Mouse (Mus musculus) erythroblast, embryonic 14.5 days (primary cell): ENCODE results near the gene Lyl1. TPM values are rescaled to one million over a fixed set of nuclear protein-coding genes. Genes with fewer than 3 reads are reported as not detected.

Experiments
- H3K27me3 ChIP-seq: 2 replicates; pipeline ENCODE4 v1.6.1; 2012; ENCODE audit warnings: inconsistent platforms; ENCODE audit not compliant: control insufficient read depth
- H3K36me3 ChIP-seq: 2 replicates; pipeline ENCODE4 v1.6.1; 2012; ENCODE audit warnings: mild to moderate bottlenecking, inconsistent platforms; ENCODE audit not compliant: control insufficient read depth
- H3K4me1 ChIP-seq: 2 replicates; pipeline ENCODE4 v1.6.1; 2012; ENCODE audit warnings: inconsistent platforms; ENCODE audit not compliant: control insufficient read depth
- H3K4me3 ChIP-seq: replicated peaks from 2 replicates; pipeline ENCODE3; 2012; ENCODE audit warnings: moderate library complexity, mild to moderate bottlenecking, inconsistent platforms
- H3K9me3 ChIP-seq: 2 replicates; pipeline ENCODE4 v1.6.1; 2012; ENCODE audit warnings: low read length, inconsistent platforms, mixed read lengths; ENCODE audit not compliant: control insufficient read depth
- GATA1 ChIP-seq: IDR thresholded peaks from 2 replicates; pipeline ENCODE4 v1.6.1; 2012; ENCODE audit warnings: low read length, inconsistent platforms, mixed read lengths
- TAL1 ChIP-seq: IDR thresholded peaks from 3 replicates; pipeline ENCODE4 v1.6.1; 2012; ENCODE audit warnings: low read length, inconsistent platforms, mixed read lengths
- polyA plus RNA-seq: library from polyadenylated mRNA; stranded (reverse); fragments of >175 nt; gene quantifications from 2 replicates; pipeline ENCODE4 v1.2.3, GENCODE M21; 2012

The Lyl1 gene
- polyA plus RNA-seq, 1 experiment: 61.4 TPM

DNA sequence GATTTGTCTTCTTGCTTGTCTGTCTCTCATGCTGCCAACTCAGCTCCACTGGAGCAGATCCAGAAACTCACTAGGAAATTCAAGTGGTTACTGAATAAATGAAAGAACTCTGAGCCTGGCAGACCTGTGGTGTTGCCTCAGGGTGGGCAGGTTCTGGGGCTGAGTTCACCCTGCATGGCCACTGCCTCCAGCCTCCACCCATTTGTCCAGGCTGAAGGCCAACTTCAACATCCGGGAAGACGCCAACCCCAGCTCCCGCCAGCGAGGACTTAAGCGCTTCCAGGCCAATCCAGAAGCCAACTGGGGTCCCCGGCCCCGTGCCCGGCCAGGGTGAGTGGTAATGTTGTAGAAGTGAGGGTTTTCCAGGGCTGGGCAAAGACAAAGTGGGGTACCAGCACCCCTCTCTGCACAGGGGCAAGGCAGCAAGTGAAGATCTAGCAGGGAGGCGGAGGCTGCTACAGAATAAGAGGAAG lies 2.3 kb upstream of the Lyl1 start:
- Histone ChIP-seq H3K4me1 (peaks cover 59% of the 10 kb centered on the region), H3K27me3 (peaks cover 3% of the 10 kb centered on the region; the same call in 1 of the 2 replicates), H3K36me3 (peaks cover 86% of the 10 kb centered on the region), H3K9me3 (no peaks in the 10 kb centered on the region), H3K4me3 (no peak overlapping the region)
- no peak for TF ChIP-seq TAL1
- no peak for TF ChIP-seq GATA1

DNA sequence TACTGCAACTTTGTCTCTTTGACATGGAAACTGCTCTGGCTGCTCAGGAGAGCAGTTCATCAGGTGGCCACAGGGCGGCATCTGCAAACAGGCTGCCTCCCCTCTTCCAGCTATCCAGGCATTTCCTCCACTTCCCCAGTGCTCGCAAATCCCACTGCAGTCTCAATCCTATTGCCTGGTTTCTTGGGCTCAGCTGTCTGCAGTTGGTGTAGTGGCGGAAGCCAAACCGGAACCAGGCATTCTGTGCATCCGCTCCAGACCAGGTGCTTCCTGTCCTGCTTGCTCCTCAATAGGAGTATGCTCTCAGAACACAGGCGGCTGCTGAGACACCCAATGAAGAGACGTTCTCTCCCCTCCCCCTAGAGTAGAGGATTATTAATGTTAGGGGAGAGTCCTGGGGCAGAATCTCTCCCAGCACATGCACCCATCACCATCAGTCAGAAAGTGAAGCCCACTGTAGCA lies 1.4 kb upstream of the Lyl1 start:
- peaks cover 5% of the 10 kb centered on the region; the same call in 1 of the 2 replicates for H3K27me3 ChIP-seq
- peak overlapping the region; percentile 45 for H3K4me3 ChIP-seq
- peaks cover 87% of the 10 kb centered on the region for H3K36me3 ChIP-seq
- peaks cover 68% of the 10 kb centered on the region for H3K4me1 ChIP-seq
- TF ChIP-seq GATA1 (no peak), TAL1 (no peak)
- H3K9me3 ChIP-seq: no peaks in the 10 kb centered on the region

DNA sequence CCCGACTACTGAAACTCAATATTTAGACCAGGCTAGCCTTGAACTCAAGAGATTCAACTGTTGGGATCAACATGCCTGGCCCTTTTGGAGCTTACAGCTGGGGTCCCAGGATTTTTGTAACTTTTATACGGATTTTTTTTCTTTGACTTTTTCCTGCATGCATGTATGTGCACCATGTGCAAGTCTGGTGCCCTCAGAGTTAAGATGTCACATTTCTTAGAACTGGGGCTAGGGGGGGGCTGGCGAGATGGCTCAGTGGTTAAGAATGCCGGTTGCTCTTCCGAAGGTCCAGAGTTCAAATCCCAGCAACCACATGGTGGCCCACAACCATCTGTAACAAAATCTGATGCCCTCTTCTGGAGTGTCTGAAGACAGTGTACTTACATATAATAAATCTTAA lies 731 bp upstream of the Lyl1 start:
- TF ChIP-seq GATA1 (no peak), TAL1 (no peak)
- peaks cover 69% of the 10 kb centered on the region for H3K4me1 ChIP-seq
- H3K27me3 ChIP-seq: peaks cover 12% of the 10 kb centered on the region
- H3K36me3 ChIP-seq: peaks cover 81% of the 10 kb centered on the region
- H3K9me3 ChIP-seq: no peaks in the 10 kb centered on the region
- H3K4me3 ChIP-seq: peak overlapping the region; percentile 90

DNA sequence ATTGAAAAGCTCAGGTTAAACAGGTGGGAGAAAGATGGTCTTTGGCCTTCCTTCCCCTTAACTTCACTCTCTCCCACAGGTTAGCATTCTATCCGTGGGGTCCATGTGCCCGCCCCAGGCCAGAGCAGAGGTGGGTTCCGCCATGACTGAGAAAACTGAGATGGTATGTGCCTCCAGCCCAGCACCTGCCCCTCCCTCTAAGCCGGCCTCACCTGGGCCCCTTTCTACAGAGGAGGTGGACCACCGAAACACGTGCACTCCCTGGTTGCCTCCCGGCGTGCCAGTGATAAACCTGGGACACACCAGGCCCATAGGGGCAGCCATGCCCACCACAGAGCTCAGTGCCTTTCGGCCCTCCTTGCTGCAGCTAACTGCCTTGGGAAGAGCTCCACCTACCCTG lies 1.3 kb downstream of the Lyl1 start:
- peaks cover 61% of the 10 kb centered on the region for H3K36me3 ChIP-seq
- no peak for TF ChIP-seq GATA1
- TF ChIP-seq TAL1: no peak
- no peaks in the 10 kb centered on the region; the same call in 1 of the 2 replicates for H3K9me3 ChIP-seq
- peaks cover 31% of the 10 kb centered on the region for H3K27me3 ChIP-seq
- H3K4me1 ChIP-seq: peaks cover 83% of the 10 kb centered on the region
- H3K4me3 ChIP-seq: peak overlapping the region; percentile 90

DNA sequence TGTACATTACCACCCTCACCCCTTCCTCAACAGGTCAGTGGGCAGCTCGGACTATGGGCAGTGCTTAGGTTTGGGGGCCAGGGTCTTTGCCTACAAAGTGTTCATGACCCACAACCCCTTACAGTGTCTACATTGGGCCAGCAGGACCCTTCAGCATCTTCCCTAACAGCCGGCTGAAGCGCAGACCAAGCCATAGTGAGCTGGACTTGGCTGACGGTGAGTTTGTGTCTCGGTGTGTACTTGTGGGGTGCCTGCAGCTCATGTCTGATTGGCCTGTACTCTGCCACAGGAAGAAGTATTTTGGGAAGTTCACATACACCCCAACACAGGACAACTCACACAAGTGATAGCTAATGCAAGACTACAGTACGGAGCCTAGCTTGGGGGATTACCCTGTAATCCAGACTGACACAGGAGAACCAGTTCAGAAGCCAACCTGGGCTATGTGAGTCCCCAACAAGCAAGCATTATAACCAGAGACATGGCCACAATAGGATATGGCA lies 1.8 kb downstream of the Lyl1 start:
- H3K27me3 ChIP-seq: peaks cover 36% of the 10 kb centered on the region
- no peak for TF ChIP-seq GATA1
- TF ChIP-seq TAL1: no peak
- H3K4me1 ChIP-seq: peaks cover 84% of the 10 kb centered on the region
- no peaks in the 10 kb centered on the region; the same call in 1 of the 2 replicates for H3K9me3 ChIP-seq
- H3K4me3 ChIP-seq: peak overlapping the region; percentile 90
- peaks cover 56% of the 10 kb centered on the region for H3K36me3 ChIP-seq

DNA sequence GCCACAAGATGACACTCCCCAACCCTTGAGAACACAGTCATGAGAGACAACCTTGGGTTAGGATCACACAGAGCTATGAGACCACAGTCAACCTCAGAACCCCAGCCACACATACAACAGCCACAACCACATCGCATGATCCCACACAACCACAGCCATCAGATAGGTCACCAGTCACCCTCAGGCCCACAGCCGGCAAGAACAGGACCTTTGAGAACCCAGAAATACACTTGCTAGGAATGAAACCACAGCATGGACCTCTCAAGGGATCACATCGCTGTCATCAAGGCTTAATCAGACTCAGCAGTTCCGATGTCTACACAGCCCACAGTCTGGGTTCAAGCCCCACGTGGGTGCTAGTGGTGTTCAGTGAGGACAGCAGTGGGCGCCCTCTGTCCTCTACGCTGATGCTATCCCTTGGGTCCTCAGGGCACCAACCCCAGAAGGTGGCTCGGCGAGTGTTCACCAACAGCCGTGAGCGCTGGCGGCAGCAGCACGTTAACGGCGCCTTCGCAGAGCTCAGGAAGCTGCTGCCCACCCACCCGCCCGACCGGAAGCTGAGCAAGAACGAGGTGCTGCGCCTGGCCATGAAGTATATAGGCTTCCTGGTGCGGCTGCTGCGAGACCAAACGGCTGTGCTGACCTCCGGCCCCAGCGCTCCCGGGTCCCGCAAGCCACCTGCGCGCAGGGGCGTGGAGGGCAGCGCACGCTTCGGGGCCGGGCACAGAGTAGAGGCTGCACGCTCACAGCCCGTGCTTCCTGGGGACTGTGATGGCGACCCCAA lies 2.4 kb downstream of the Lyl1 start:
- no peaks in the 10 kb centered on the region; the same call in 1 of the 2 replicates for H3K9me3 ChIP-seq
- H3K4me3 ChIP-seq: peak overlapping the region; percentile 90
- H3K36me3 ChIP-seq: peaks cover 50% of the 10 kb centered on the region
- 0 out of 2 replicates have a peak, but pooled peaks have one; percentile 37 for TF ChIP-seq GATA1
- TF ChIP-seq TAL1: no peak
- H3K27me3 ChIP-seq: peaks cover 40% of the 10 kb centered on the region
- H3K4me1 ChIP-seq: peaks cover 84% of the 10 kb centered on the region

DNA sequence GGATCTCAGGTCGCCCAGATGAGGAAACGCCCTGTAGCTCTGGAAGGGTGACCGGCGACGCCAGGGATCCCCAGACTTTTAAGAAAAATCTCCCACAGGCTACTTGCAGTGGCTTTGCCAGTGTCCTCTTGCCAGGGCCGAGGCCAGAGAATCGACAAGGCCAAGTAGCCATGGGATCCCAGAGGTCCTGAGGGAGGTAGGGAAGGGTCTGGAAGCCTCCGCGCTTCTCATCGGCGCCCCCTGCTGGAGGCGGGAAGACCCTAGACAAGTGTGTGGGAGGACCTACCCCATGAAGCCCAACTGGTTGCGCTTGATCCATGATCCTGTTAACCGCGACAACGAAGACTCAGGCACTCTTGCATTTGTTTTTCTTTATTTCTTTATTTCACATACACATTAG lies 3.1 kb downstream of the Lyl1 start:
- no peaks in the 10 kb centered on the region; the same call in 1 of the 2 replicates for H3K9me3 ChIP-seq
- H3K36me3 ChIP-seq: peaks cover 43% of the 10 kb centered on the region
- peaks cover 85% of the 10 kb centered on the region for H3K4me1 ChIP-seq
- H3K27me3 ChIP-seq: peaks cover 40% of the 10 kb centered on the region
- TF ChIP-seq TAL1 (no peak), GATA1 (no peak)
- H3K4me3 ChIP-seq: peak overlapping the region; percentile 90

DNA sequence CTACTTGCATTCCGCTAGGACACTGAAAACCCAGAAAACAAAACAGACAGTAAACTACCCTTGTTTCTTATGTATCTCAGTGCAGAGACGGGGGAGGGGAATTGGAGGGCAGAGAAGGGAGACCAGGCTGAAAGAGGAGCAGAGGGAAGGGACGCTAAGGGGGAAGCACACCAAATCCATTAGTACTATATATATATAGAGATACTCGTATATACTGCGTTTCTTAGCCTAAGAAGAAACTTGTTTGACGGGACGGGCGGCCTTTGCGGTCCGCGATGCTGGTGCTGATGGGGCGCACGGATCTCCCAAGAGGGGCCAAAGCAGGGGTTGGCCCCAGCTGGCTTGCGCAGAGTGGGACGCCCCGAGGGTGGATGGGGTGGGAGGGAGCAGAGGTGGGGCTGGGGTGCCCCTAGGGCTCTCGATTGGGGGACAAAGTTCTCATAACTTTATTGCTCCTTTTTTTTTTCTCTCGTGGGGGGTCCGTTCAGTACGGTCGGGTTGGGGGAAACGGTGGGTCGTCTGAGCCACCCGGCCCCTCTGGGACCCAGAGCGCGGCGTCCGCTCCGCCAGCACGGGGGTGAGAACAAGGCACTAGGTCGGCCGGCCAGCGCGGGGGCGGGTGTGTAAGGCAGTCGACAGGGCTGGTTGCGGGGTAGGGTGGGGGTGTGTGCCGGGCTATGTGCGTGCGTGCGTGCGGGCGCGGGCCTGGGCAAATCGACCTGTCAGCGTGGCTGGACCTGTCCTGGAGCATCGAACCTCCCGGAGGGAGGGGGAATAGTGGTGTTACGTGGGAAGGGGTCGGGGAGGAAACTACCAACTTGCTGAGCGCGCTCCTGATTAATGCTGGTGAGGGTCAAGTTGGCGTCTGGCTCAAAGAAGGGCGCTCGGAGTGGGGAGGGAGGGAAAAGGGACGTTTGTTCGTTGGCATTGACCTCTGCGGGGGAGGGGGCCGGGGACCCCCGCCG lies 3.9 kb downstream of the Lyl1 start:
- Histone ChIP-seq H3K36me3 (peaks cover 35% of the 10 kb centered on the region), H3K4me3 (peak overlapping the region; percentile 90), H3K27me3 (peaks cover 40% of the 10 kb centered on the region), H3K9me3 (no peaks in the 10 kb centered on the region; the same call in 1 of the 2 replicates), H3K4me1 (peaks cover 85% of the 10 kb centered on the region)
- TF ChIP-seq GATA1 (no peak), TAL1 (no peak)

DNA sequence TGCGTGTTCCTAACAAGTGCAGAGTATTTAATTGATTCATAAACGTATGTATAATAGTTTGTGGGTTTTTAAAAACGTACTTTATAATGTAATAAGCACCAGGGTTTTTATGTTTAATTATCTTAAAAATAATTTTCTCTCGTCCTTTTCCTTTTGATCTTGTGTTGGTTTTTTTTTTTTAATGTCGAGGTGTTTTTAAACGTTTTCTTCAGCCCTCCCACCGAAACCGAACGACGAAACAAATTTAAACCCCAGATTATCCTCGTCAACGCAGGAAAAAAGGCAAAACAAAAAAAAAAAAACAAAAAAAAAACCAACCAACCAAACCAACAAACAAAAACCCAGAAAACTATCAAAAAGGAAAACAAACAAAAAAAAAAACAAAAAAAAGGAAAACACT lies 4.7 kb downstream of the Lyl1 start:
- H3K9me3 ChIP-seq: no peaks in the 10 kb centered on the region; the same call in 1 of the 2 replicates
- peaks cover 40% of the 10 kb centered on the region for H3K27me3 ChIP-seq
- TF ChIP-seq GATA1: no peak
- TF ChIP-seq TAL1: no peak
- H3K36me3 ChIP-seq: peaks cover 33% of the 10 kb centered on the region
- peaks cover 80% of the 10 kb centered on the region for H3K4me1 ChIP-seq
- H3K4me3 ChIP-seq: peak overlapping the region; percentile 90
